Mouse (Mus musculus) liver, embryonic 11.5 days (tissue): ENCODE measurements around the gene Ctdnep1. TPM values are rescaled to one million over a fixed set of nuclear protein-coding genes. Genes with fewer than 3 reads are reported as not detected.
A peak's percentile ranks its signal among the peaks of the same experiment; 100 is the strongest.

ENCODE experiments used
- ATAC-seq: fragments of 200-750 bp; cut with Nextera tagmentation; replicated peaks from 2 replicates; pipeline ENCODE4 v1.8.0; 2017; ENCODE audit warnings: moderate number of reproducible peaks, mild to moderate bottlenecking, moderate TSS enrichment, moderate library complexity; ENCODE audit not compliant: low FRiP score
- DNase-seq: peaks from one replicate; pipeline ENCODE4 v3.0.0-alpha.2; 2017; ENCODE audit warnings: low spot score
- H3K27ac ChIP-seq: fragments of 300-500 bp; sonication (generic); 2 replicates; pipeline ENCODE4 v1.5.1; 2014; ENCODE audit warnings: mild to moderate bottlenecking, low read depth, low read length, control low read depth
- H3K27me3 ChIP-seq: fragments of 300-500 bp; sonication (generic); replicated peaks from 2 replicates; pipeline ENCODE4 v1.6.1; 2014; ENCODE audit warnings: low read length, mixed read lengths; ENCODE audit not compliant: control insufficient read depth, insufficient read depth
- H3K36me3 ChIP-seq: fragments of 300-500 bp; sonication (generic); 2 replicates; pipeline ENCODE4 v1.6.1; 2014; ENCODE audit warnings: mild to moderate bottlenecking, low read length, moderate library complexity, mixed read lengths; ENCODE audit not compliant: control insufficient read depth, insufficient read depth
- H3K4me1 ChIP-seq: fragments of 300-500 bp; sonication (generic); replicated peaks from 2 replicates; pipeline ENCODE4 v1.6.1; 2014; ENCODE audit warnings: low read length, mixed read lengths; ENCODE audit not compliant: control insufficient read depth, insufficient read depth
- H3K4me2 ChIP-seq: fragments of 300-500 bp; sonication (generic); 2 replicates; pipeline ENCODE4 v1.6.1; 2014; ENCODE audit warnings: mild to moderate bottlenecking, control low read depth, moderate library complexity
- H3K4me3 ChIP-seq: fragments of 300-500 bp; sonication (generic); 2 replicates; pipeline ENCODE4 v1.5.1; 2014; ENCODE audit warnings: low read depth, low read length, control low read depth
- H3K9ac ChIP-seq: fragments of 300-500 bp; sonication (generic); 2 replicates; pipeline ENCODE4 v1.6.1; 2014; ENCODE audit warnings: low read depth, low read length, control low read depth
- H3K9me3 ChIP-seq: fragments of 300-500 bp; sonication (generic); 2 replicates; pipeline ENCODE4 v1.6.1; 2016; ENCODE audit warnings: low read length, inconsistent platforms, mixed read lengths; ENCODE audit not compliant: control insufficient read depth
- WGBS: fragments of 180-500 bp; shearing (Covaris S2); extraction: QIAGEN DNeasy Blood & Tissue Kit; methylation state at CpG from one replicate; pipeline ENCODE4 v1.1.7; 2014; 5-methylcytosine and 5-hydroxymethylcytosine counted together
- polyA plus RNA-seq: library from polyadenylated mRNA; unstranded; fragments of >200 nt; fragmentation: Nextera tagmentation; extraction: Ambion mirVana; gene quantifications from 2 replicates; pipeline ENCODE4 v1.2.1, GENCODE M21; 2014

The Ctdnep1 gene
- polyA plus RNA-seq, 1 experiment from 2014 or later = 24.0 TPM

GRCm38 (mm10) chr11:69945997-69946891 lies 34.7 kb upstream of the Ctdnep1 start:
- DNase-seq (no peak), ATAC-seq (peak; percentile 67)
- Histone ChIP-seq H3K27me3 (peaks cover 21% of the 10 kb centered on the region), H3K9ac (peak overlapping the region; percentile 65), H3K4me2 (peak overlapping the region; percentile 84), H3K4me1 (peaks cover 25% of the 10 kb centered on the region), H3K4me3 (peak overlapping the region; percentile 60), H3K36me3 (0 out of 2 replicates have a peak, but pooled peaks cover 2% of the 10 kb centered on the region), H3K9me3 (no peaks in the 10 kb centered on the region), H3K27ac (peak overlapping the region; percentile 68)
- 83% methylated on average over 18 of the region's 18 CpGs for WGBS

GRCm38 (mm10) chr11:69947337-69948065 lies 33.5 kb upstream of the Ctdnep1 start:
- 12% methylated on average over 29 of the region's 29 CpGs for WGBS
- H3K27me3 ChIP-seq = peaks cover 24% of the 10 kb centered on the region
- no peaks in the 10 kb centered on the region for H3K9me3 ChIP-seq
- ATAC-seq (peak; percentile 1), DNase-seq (peak; percentile 49)
- H3K4me1 ChIP-seq = peaks cover 25% of the 10 kb centered on the region
- H3K4me2 ChIP-seq = peak overlapping the region; percentile 84
- H3K4me3 ChIP-seq = peak overlapping the region; percentile 60
- peak overlapping the region; percentile 65 for H3K9ac ChIP-seq
- 0 out of 2 replicates have a peak, but pooled peaks cover 2% of the 10 kb centered on the region for H3K36me3 ChIP-seq
- H3K27ac ChIP-seq = peak overlapping the region; percentile 68

DNA sequence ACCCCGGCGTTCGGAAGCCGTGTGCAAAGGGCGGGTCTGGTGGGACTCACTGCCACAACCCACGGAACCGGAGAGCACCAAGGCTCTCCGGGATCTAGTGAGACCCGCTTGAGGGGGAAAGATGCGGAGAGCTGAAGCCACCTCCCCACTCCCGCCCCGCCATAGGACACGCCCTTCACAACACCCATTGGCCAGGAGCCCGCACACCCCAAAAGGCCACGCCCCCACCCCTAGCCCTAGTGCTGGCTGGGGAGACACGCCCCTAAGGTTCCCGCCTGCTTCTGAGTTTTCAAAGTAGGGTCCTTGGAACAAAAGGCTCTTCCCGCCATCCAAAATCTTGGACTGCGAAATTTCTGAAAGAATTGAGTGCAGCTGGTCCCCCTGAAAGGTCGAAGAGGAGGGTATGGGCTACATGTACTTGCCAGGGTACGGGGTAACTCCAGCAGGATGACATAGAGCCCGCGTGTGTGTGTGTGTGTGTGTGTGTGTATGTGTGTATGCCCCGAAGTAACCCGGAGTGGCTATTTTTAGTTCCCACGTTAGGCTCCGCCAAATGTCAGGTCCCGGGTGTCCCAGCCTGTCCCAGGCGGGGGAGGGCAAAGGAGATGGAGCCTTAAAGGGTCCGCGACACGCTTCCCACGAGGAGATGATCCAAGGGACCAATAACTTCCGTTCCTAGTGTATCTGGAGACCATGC lies 32.7 kb upstream of the Ctdnep1 start, which contains the start of gene Slc2a4:
Gene Slc2a4 (minus strand): TSS at position 123 of the 697 bp plus-strand sequence.
- H3K4me1 ChIP-seq = peaks cover 25% of the 10 kb centered on the region
- H3K27ac ChIP-seq = peak within 1 kb of the TSS; percentile 70
- peak; percentile 94 for DNase-seq
- peak within 1 kb of the TSS; percentile 84 for H3K4me2 ChIP-seq
- H3K9ac ChIP-seq = peak within 1 kb of the TSS; percentile 65
- H3K27me3 ChIP-seq = peaks cover 18% of the 10 kb centered on the region; the same call in 1 of the 2 replicates
- 0 out of 2 replicates have a peak, but pooled peaks cover 2% of the 10 kb centered on the region for H3K36me3 ChIP-seq
- no peaks in the 10 kb centered on the region for H3K9me3 ChIP-seq
- WGBS = 1% methylated on average over 33 of the region's 34 CpGs
- H3K4me3 ChIP-seq = peak within 1 kb of the TSS; percentile 60
- ATAC-seq = peak; percentile 92

DNA sequence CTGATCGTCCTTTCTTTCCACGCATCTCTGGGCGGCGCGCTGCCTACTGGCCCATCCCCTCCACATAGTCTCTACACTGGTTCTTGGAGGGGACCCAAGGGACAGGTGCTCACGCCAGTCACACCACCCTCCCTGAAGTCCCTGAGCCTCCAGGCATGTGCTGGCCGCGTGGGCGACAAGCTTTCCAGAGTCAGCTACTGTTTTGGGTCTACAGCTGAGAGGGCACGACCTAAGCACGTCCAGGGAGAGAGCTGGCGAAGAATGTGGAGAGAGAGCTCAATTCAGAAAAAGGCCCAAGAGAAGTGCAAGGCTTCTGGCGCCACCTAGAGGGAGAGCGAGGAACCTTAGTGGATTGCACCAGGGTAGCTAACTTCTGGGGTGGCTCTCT lies 32.2 kb upstream of the Ctdnep1 start:
- DNase-seq (peak; percentile 85), ATAC-seq (peak; percentile 53)
- H3K36me3 ChIP-seq = 0 out of 2 replicates have a peak, but pooled peaks cover 2% of the 10 kb centered on the region
- H3K4me1 ChIP-seq = peaks cover 25% of the 10 kb centered on the region
- H3K9ac ChIP-seq = peak overlapping the region; percentile 64
- WGBS = 1% methylated on average over 14 of the region's 14 CpGs
- peak overlapping the region; percentile 84 for H3K4me2 ChIP-seq
- peak overlapping the region; percentile 60 for H3K4me3 ChIP-seq
- peak overlapping the region; percentile 70 for H3K27ac ChIP-seq
- H3K9me3 ChIP-seq = no peaks in the 10 kb centered on the region
- H3K27me3 ChIP-seq = peaks cover 16% of the 10 kb centered on the region; the same call in 1 of the 2 replicates

DNA sequence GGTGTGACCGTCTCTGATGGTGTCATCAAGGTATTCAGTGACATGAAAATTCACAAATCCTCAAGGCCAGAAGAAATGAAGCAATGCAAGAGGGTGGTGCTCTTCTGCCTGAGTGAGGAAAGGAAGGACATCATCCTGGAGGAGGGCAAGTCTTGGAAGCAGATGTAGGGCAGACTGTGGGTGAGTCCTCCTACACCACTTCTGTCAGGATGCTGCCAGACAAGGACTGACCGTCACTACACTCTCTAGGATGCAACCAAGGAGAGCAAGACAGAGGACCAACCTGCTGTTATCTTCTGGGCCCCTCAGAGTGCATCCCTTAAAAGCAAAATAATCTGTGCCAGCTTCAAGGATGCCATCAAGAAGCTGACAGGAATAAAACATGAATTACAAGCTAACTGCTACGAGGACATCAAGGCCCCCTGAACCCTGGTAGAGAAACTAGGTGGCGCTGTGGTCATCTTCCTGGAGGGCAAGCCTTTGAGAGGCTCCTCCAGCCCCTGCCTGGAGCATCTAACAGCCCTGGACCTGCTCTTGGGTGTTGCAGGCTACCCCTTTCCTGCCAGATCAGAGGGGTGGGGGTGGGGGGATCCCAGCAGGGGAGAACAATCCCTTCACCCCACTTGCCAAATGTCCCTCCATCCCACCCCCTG lies 30.0 kb upstream of the Ctdnep1 start:
- Histone ChIP-seq H3K9me3 (no peaks in the 10 kb centered on the region), H3K27me3 (peaks cover 11% of the 10 kb centered on the region; the same call in 1 of the 2 replicates), H3K4me1 (peaks cover 23% of the 10 kb centered on the region), H3K4me2 (no peak overlapping the region), H3K27ac (no peak overlapping the region), H3K9ac (no peak overlapping the region), H3K36me3 (no peaks in the 10 kb centered on the region), H3K4me3 (no peak overlapping the region)
- ATAC-seq = no peak
- 45% methylated on average over 4 of the region's 4 CpGs for WGBS
- no peak for DNase-seq

GRCm38 (mm10) chr11:69952274-69952673 lies 28.7 kb upstream of the Ctdnep1 start:
- Histone ChIP-seq H3K27ac (no peak overlapping the region), H3K4me1 (peaks cover 12% of the 10 kb centered on the region), H3K36me3 (no peaks in the 10 kb centered on the region), H3K9me3 (no peaks in the 10 kb centered on the region), H3K27me3 (peaks cover 8% of the 10 kb centered on the region; the same call in 1 of the 2 replicates), H3K4me3 (no peak overlapping the region), H3K4me2 (no peak overlapping the region), H3K9ac (no peak overlapping the region)
- WGBS = 47% methylated on average over 1 of the region's 1 CpGs
- no peak for ATAC-seq
- DNase-seq = no peak

- H3K4me2 ChIP-seq = no peak overlapping the region
- H3K4me1 ChIP-seq = peaks cover 4% of the 10 kb centered on the region
- no peaks in the 10 kb centered on the region for H3K36me3 ChIP-seq
- no peak overlapping the region for H3K27ac ChIP-seq
- H3K4me3 ChIP-seq = no peak overlapping the region
- no peak overlapping the region for H3K9ac ChIP-seq
- ATAC-seq = no peak
- peaks cover 8% of the 10 kb centered on the region; the same call in 1 of the 2 replicates for H3K27me3 ChIP-seq
- H3K9me3 ChIP-seq = no peaks in the 10 kb centered on the region
- 39% methylated on average over 11 of the region's 11 CpGs for WGBS
- no peak for DNase-seq
Observed at GRCm38 (mm10) chr11:69953267-69953915, 27.6 kb upstream of the Ctdnep1 start.
